26 mouse cellular contexts compared by ENCODE assay signal in genomic region chr8:124393013-124393412, GRCm38 (mm10). TPM values are rescaled to one million over a fixed set of nuclear protein-coding genes. Genes with fewer than 3 reads are reported as not detected.
DNase-seq lines count a peak whose midpoint lies in the region; ATAC-seq and TF ChIP-seq lines count a peak whose summit lies in the region.
"Had no signal": no experiment of that assay in that cellular context is flagged by ENCODE, and none has a peak within 500 bp of the region (broad histone marks: within the 10 kb centered on the region; RNA-seq: fewer than 3 reads in every experiment).

No protein-coding gene starts in this region.

- no peak overlapping the region for H3K4me2 ChIP-seq in hindbrain, embryonic 13.5 days
- no peak overlapping the region for H3K4me2 ChIP-seq in intestine, embryonic 16.5 days (ENCODE audit: low read depth, low read length)
- H3K4me2 ChIP-seq: liver, embryonic 11.5 days had no signal

- no peak overlapping the region for H3K4me3 ChIP-seq in hindbrain, embryonic 13.5 days
- no peak overlapping the region for H3K4me3 ChIP-seq in hindbrain, embryonic 10.5 days
- H3K4me3 ChIP-seq in cortical plate, adult 2 months (ENCODE audit: insufficient read depth, low read length) = no peak overlapping the region
- H3K4me3 ChIP-seq in intestine, embryonic 16.5 days (ENCODE audit: low read length) = no peak overlapping the region
- H3K4me3 ChIP-seq in small intestine, adult 2 months (ENCODE audit: low read depth, low read length) = no peak overlapping the region
- H3K4me3 ChIP-seq: erythroblast, embryonic 14.5 days; heart, adult 2 months had no signal

- H3K4me1 ChIP-seq in hindbrain, embryonic 13.5 days (replicated peaks) = peaks cover 11% of the 10 kb centered on the region; the same call in 1 of the 2 replicates
- H3K4me1 ChIP-seq in hindbrain, embryonic 10.5 days (replicated peaks) = peaks cover 15% of the 10 kb centered on the region
- H3K4me1 ChIP-seq in cortical plate, adult 2 months (ENCODE audit: control insufficient read depth, insufficient read depth, low read length) = peaks cover 32% of the 10 kb centered on the region
- peaks cover 16% of the 10 kb centered on the region for H3K4me1 ChIP-seq in intestine, embryonic 16.5 days (ENCODE audit: control insufficient read depth, insufficient read depth, low read length)
- no peaks in the 10 kb centered on the region for H3K4me1 ChIP-seq in small intestine, adult 2 months (ENCODE audit: control insufficient read depth, insufficient read depth, insufficient read length, low read length)

- no peak for ATAC-seq in hindbrain, embryonic 13.5 days (ENCODE audit: low FRiP score)
- ATAC-seq in intestine, embryonic 16.5 days = no peak
- ATAC-seq: activated CD4-positive, CD25-positive, alpha-beta regulatory T cell, adult 4 months; forebrain, embryonic 14.5 days; hindbrain, postnatal 0 days had no signal

- no peak for TF ChIP-seq CTCF in cortical plate, adult 2 months (IDR thresholded peaks at IDR 0.05; ENCODE audit: extremely low read depth, insufficient read depth, low read length)
- TF ChIP-seq CTCF in small intestine, adult 2 months (IDR thresholded peaks at IDR 0.05; ENCODE audit: extremely low read depth, insufficient read length, insufficient replicate concordance, low read depth, low read length) = no peak

- no peak for DNase-seq in hindbrain, embryonic 10.5 days (ENCODE audit: low spot score)
- no peak for DNase-seq in B cell, adult 2 months
- DNase-seq in heart, postnatal 36 days = no peak
- no peak for DNase-seq in kidney, postnatal 4 days
- DNase-seq: adrenal gland, postnatal 25 days; cerebellum, adult 11-12 months; embryo, embryonic 11 days; gastrocnemius, postnatal 25 days; heart, adult 2 months; heart, postnatal 4 days; kidney, adult 8-10 months; kidney, postnatal 14 days; layer of hippocampus, adult 9-11 months; lung, adult 18-20 months; thymus, postnatal 14 days had no signal

- no peaks in the 10 kb centered on the region for H3K9me3 ChIP-seq in hindbrain, embryonic 13.5 days
- no peaks in the 10 kb centered on the region for H3K9me3 ChIP-seq in hindbrain, embryonic 10.5 days
- H3K9me3 ChIP-seq in intestine, embryonic 16.5 days (ENCODE audit: control insufficient read depth, low read length) = no peaks in the 10 kb centered on the region; the same call in 1 of the 2 replicates

- H3K27me3 ChIP-seq in hindbrain, embryonic 13.5 days = no peaks in the 10 kb centered on the region
- no peaks in the 10 kb centered on the region for H3K27me3 ChIP-seq in hindbrain, embryonic 10.5 days (ENCODE audit: insufficient read depth, poor library complexity, severe bottlenecking)
- no peaks in the 10 kb centered on the region for H3K27me3 ChIP-seq in intestine, embryonic 16.5 days (replicated peaks; ENCODE audit: control insufficient read depth, insufficient read depth, low read length)
- no peaks in the 10 kb centered on the region for H3K27me3 ChIP-seq in small intestine, adult 2 months (ENCODE audit: control insufficient read depth, insufficient read depth, low read length)

- intact Hi-C loops in heart, postnatal 36 days (cut with DNase I) = no loop called here

- H3K36me3 ChIP-seq in hindbrain, embryonic 13.5 days = no peaks in the 10 kb centered on the region
- no peaks in the 10 kb centered on the region for H3K36me3 ChIP-seq in hindbrain, embryonic 10.5 days
- H3K36me3 ChIP-seq in intestine, embryonic 16.5 days (ENCODE audit: control insufficient read depth, insufficient read depth, low read length) = no peaks in the 10 kb centered on the region
- no peaks in the 10 kb centered on the region for H3K36me3 ChIP-seq in small intestine, adult 2 months (ENCODE audit: control insufficient read depth, insufficient read depth, low read length)
- H3K36me3 ChIP-seq: G1E had no signal

- TF ChIP-seq POLR2A in cortical plate, adult 2 months (IDR thresholded peaks at IDR 0.05; ENCODE audit: extremely low read depth, insufficient read depth, low read length) = no peak
- TF ChIP-seq POLR2A in small intestine, adult 2 months (IDR thresholded peaks at IDR 0.05; ENCODE audit: low read depth, low read length) = no peak

- no peak overlapping the region for H3K9ac ChIP-seq in hindbrain, embryonic 13.5 days
- H3K9ac ChIP-seq in intestine, embryonic 16.5 days (ENCODE audit: low read depth, low read length) = no peak overlapping the region

- 85% methylated on average over 5 of the region's 5 CpGs for WGBS in hindbrain, embryonic 13.5 days
- 83% methylated on average over 5 of the region's 5 CpGs for WGBS in hindbrain, embryonic 10.5 days
- 64% methylated on average over 5 of the region's 5 CpGs for WGBS in intestine, embryonic 16.5 days
- 68% methylated on average over 5 of the region's 5 CpGs for WGBS in small intestine, adult 2 months

- H3K27ac ChIP-seq in hindbrain, embryonic 13.5 days = peak overlapping the region; percentile 2; the same call in 1 of the 2 replicates
- H3K27ac ChIP-seq in hindbrain, embryonic 10.5 days = no peak overlapping the region
- peak overlapping the region; percentile 4 for H3K27ac ChIP-seq in cortical plate, adult 2 months (ENCODE audit: insufficient read depth, low read length)
- H3K27ac ChIP-seq in intestine, embryonic 16.5 days (ENCODE audit: low read length) = peak overlapping the region; percentile 66
- H3K27ac ChIP-seq in small intestine, adult 2 months (ENCODE audit: insufficient read depth, low read depth, low read length) = 0 out of 2 replicates have a peak overlapping the region, but pooled peaks have one; percentile 15
- H3K27ac ChIP-seq: heart, adult 2 months; hindbrain, postnatal 0 days had no signal

RNA-seq across cellular contexts. Expression of gene Pgbd5, which starts 46.4 kb away (rescaled TPM):
- polyA plus RNA-seq in hindbrain, embryonic 13.5 days (2015; fragmentation: Nextera tagmentation; extraction: Ambion mirVana) = 10.3 and 11.0 TPM in 2 replicates
- polyA plus RNA-seq in hindbrain, embryonic 10.5 days (2016; fragmentation: Nextera tagmentation; extraction: Ambion mirVana) = 2.5 and 2.7 TPM in 2 replicates
- polyA plus RNA-seq in cortical plate, adult 2 months (2012; rRNA removed) = 184 and 196 TPM in 2 replicates
- polyA plus RNA-seq in intestine, embryonic 16.5 days (2015; fragmentation: Nextera tagmentation; extraction: Ambion mirVana) = 1.5 and 1.7 TPM in 2 replicates
- 2.3 and 2.8 TPM in 2 replicates for polyA plus RNA-seq in small intestine, adult 2 months (2012; rRNA removed)
- under 1 TPM; 0.68 to 0.80 TPM for total RNA-seq in heart, postnatal 36 days (2021)
- total RNA-seq: megakaryocyte-erythroid progenitor cell, adult 5-6 weeks had no signal
- polyA plus RNA-seq: activated CD4-positive, CD25-positive, alpha-beta regulatory T cell, adult 4 months; erythroblast, embryonic 14.5 days; G1E had no signal

Comparison
In these comparisons a context has a peak if more than half of its experiments do, and no peak if none do; other contexts are left out.
1. RNA of gene Pgbd5, which starts 46.4 kb away (polyA plus RNA-seq): 184 to 196 TPM in cortical plate, adult 2 months; 10.3 to 11.0 TPM in hindbrain, embryonic 13.5 days, 2.5 to 2.7 TPM in hindbrain, embryonic 10.5 days, 2.3 to 2.8 TPM in small intestine, adult 2 months and 1.5 to 1.7 TPM in intestine, embryonic 16.5 days; every median in the first group is over 10 times any median in the second.